Mouse (Mus musculus) cortical plate, adult 2 months (tissue): ENCODE results near the gene St14.

Source experiments
- CTCF ChIP-seq: fragments of 200-500 bp; IDR thresholded peaks from 2 replicates; pipeline ENCODE4 v1.5.1; 2011; ENCODE audit warnings: mild to moderate bottlenecking, control low read depth, low read length; ENCODE audit not compliant: insufficient read depth; ENCODE audit errors: extremely low read depth
- POLR2A ChIP-seq: fragments of 200-500 bp; IDR thresholded peaks from 2 replicates; pipeline ENCODE4 v1.6.1; 2011; ENCODE audit warnings: mild to moderate bottlenecking, low read length, control low read depth; ENCODE audit not compliant: insufficient read depth; ENCODE audit errors: extremely low read depth

DNA sequence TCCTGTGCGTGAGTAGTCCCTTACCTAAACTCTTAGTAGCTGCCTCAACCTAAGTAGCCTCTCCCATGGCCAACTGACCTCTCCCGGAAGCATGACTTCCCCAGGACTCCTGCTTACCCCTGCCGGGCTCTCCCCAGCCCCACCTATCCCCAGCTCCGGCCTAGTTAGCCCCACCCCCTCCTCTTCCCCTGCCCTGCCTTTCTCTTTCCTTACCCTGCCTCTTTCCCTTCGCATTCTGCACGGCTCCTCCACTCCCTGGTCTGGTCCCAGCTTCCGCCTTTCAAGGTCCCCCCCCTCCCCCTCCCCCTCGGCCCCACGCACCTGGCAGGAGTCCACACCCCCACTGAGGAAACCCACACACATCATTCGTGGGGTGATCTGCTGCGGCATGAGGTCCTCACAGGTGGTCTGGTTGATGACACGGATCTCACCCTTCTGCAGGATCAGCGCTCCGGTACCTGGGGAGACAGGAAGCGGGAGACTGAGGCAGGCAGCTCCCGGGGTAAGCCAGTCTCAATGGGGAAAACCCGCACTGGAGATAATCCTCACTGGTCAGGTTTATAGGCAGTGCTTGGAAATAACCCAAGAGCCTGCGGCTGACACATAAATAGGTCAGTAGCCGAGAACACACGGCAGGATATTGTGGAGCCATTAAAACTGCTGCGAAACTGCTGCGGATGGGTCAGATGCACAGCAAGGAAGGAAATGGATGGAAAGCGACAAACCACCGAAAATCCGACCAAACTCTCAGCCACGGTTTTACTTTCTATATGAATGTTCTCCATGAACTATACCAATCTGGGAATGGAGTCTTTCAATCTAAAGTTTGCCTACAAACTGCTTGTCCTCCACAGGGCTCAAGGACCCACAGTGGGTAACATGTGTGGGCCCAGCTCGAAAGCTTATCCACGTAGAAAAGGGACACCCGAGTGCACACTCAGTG is 41.3 kb downstream of the St14 start:
- TF ChIP-seq CTCF (no peak), POLR2A (no peak)
